Mouse (Mus musculus): ENCODE data around the gene Srarp.

DNA sequence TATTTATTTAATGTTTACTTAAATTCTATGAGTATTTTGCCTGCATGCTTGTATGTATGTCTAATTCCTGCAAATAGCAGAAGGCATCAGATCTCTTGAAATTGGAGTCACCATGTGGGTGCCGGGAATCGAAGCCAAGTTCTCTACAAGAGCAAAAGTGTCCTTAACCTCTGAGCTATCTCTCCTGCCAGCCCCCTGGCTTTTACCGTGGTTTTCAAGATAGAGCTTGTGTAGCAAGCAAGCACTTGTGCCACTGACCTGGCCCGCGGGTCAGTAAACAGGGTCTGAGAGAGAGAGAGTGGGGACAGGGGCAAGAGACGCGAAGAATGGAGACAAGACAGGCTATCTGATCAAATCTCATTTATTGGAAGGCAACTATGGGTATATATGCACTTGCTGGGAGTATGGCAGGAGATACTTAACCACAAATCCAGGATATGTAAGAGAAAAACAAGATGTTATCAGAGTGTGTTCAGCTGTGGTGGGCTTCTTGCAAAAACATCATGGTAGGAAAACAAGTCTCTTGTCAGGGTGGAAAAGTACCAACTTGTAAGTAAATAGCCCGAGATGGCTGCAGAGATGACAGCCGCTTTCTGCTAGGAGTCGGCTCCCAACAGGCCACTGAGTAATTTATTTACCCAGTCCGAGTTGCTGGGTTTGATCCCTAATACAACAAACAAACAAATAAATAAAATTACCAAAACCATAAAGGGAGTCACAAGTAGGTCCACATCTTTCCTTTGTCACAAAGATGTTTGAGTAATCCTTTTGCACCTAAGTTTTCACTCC, 7.9 kb upstream of the Srarp start:
- TF ChIP-seq CTCF (IDR thresholded peaks at IDR 0.05) (no peak), EP300 (IDR thresholded peaks at IDR 0.05; ENCODE audit: insufficient read depth, low read depth, low read length) (no peak), POLR2A (IDR thresholded peaks at IDR 0.05; ENCODE audit: insufficient read depth, low read depth, low read length) (no peak)

Data from heart, adult 2 months (tissue).